Mouse (Mus musculus): Measurements from ENCODE around the gene Adipoq. TPM values are rescaled to one million over a fixed set of nuclear protein-coding genes. Genes with fewer than 3 reads are reported as not detected.
A peak's percentile ranks its signal among the peaks of the same experiment; 100 is the strongest.

Gene Adipoq
- total and polyA plus RNA-seq, 3 experiments: 0.13 to 1.1 (median 0.99) TPM

- DNase-seq (ENCODE audit: extremely low read depth): no peak
- no peak overlapping the region for H3K27ac ChIP-seq (ENCODE audit: insufficient read depth, low read depth)
- no peaks in the 10 kb centered on the region for H3K79me2 ChIP-seq (replicated peaks; ENCODE audit: control insufficient read depth, extremely low read depth, insufficient read depth, poor library complexity, severe bottlenecking)
- dilution Hi-C loops (cut with MboI; ENCODE audit: extremely low pct_ligation_motif_present, extremely low pct_unique_long_range_greater_than_20kb, low sequenced_read_pairs) (no loop called here), in situ Hi-C loops (cut with MboI; ENCODE audit: low pct_ligation_motif_present, low pct_unique_long_range_greater_than_20kb, low sequenced_read_pairs) (no loop called here)
- peaks cover 2% of the 10 kb centered on the region for H3K9me3 ChIP-seq (replicated peaks; ENCODE audit: low read length)
- TF ChIP-seq PAX5 (IDR thresholded peaks at IDR 0.05; ENCODE audit: low read length): no peak
- TF ChIP-seq ZC3H11A (IDR thresholded peaks at IDR 0.05; ENCODE audit: low read depth, low read length): no peak
- no peak for TF ChIP-seq MAX (IDR thresholded peaks at IDR 0.05; ENCODE audit: low read length)
- TF ChIP-seq TCF12 (IDR thresholded peaks at IDR 0.05; ENCODE audit: low read depth, low read length): no peak
- TF ChIP-seq USF1 (IDR thresholded peaks at IDR 0.05; ENCODE audit: low read depth, low read length): no peak
- no peak for TF ChIP-seq ELF1 (IDR thresholded peaks at IDR 0.05; ENCODE audit: low read depth, low read length)
- TF ChIP-seq ZKSCAN1 (IDR thresholded peaks at IDR 0.05; ENCODE audit: borderline replicate concordance, low read depth, low read length): no peak
- TF ChIP-seq JUND (conservative IDR thresholded peaks at IDR 0.05; ENCODE audit: low read depth, low read length): no peak
- TF ChIP-seq E2F4 (IDR thresholded peaks at IDR 0.05; ENCODE audit: insufficient replicate concordance, low read depth, low read length): no peak
- no peak for TF ChIP-seq CHD1 (IDR thresholded peaks at IDR 0.05; ENCODE audit: low read depth, low read length)
- TF ChIP-seq ETS1 (conservative IDR thresholded peaks at IDR 0.05; ENCODE audit: low read depth, low read length): no peak
- no peak for TF ChIP-seq NELFE (IDR thresholded peaks at IDR 0.05; ENCODE audit: low read depth, low read length)
- no peak for TF ChIP-seq MEF2A (IDR thresholded peaks at IDR 0.05; ENCODE audit: borderline replicate concordance, low read depth, low read length)
- TF ChIP-seq JUN (IDR thresholded peaks at IDR 0.05; ENCODE audit: insufficient read depth, low read depth, low read length): no peak
- no peak for TF ChIP-seq BHLHE40 (IDR thresholded peaks at IDR 0.05; ENCODE audit: low read depth, low read length)
- no peak for TF ChIP-seq EP300 (IDR thresholded peaks at IDR 0.05; ENCODE audit: low read length)
- H3K4me2 ChIP-seq (ENCODE audit: insufficient read depth, low read depth, poor library complexity, severe bottlenecking): no peak overlapping the region
- peaks cover 2 to 23% of the 10 kb centered on the region in 2 experiments; a peak in 2 of 4 replicates for H3K4me1 ChIP-seq (ENCODE audit: control insufficient read depth in 1 of 2, insufficient read depth in 2 of 2)
- no peak overlapping the region for H3K9ac ChIP-seq (ENCODE audit: insufficient read depth, low read depth)
- no peaks in the 10 kb centered on the region for H3K27me3 ChIP-seq (replicated peaks)
- no peaks in the 10 kb centered on the region for H3K36me3 ChIP-seq (replicated peaks in 1 of 2; ENCODE audit: control insufficient read depth in 1 of 2, insufficient read depth in 1 of 2, low read length in 1 of 2)
- H3K4me3 ChIP-seq (replicated peaks in 1 of 3; ENCODE audit: low read depth in 2 of 3, low read length in 2 of 3, poor library complexity in 1 of 3): no peak overlapping the region
Observed at GRCm38 (mm10) chr16:23181942-23182597, 35.7 kb downstream of the Adipoq start.

- H3K9me3 ChIP-seq (replicated peaks; ENCODE audit: low read length): peaks cover 17% of the 10 kb centered on the region
- H3K27me3 ChIP-seq (replicated peaks): no peaks in the 10 kb centered on the region
- H3K4me1 ChIP-seq (ENCODE audit: control insufficient read depth in 1 of 2, insufficient read depth in 2 of 2): peaks cover 2 to 26% of the 10 kb centered on the region in 2 experiments; a peak in 2 of 4 replicates
- no peaks in the 10 kb centered on the region for H3K79me2 ChIP-seq (replicated peaks; ENCODE audit: control insufficient read depth, extremely low read depth, insufficient read depth, poor library complexity, severe bottlenecking)
- no peak overlapping the region for H3K4me2 ChIP-seq (ENCODE audit: insufficient read depth, low read depth, poor library complexity, severe bottlenecking)
- in situ Hi-C loops (cut with MboI; ENCODE audit: low pct_ligation_motif_present, low pct_unique_long_range_greater_than_20kb, low sequenced_read_pairs): no loop called here
- dilution Hi-C loops (cut with MboI; ENCODE audit: extremely low pct_ligation_motif_present, extremely low pct_unique_long_range_greater_than_20kb, low sequenced_read_pairs): no loop called here
- TF ChIP-seq CHD1 (IDR thresholded peaks at IDR 0.05; ENCODE audit: low read depth, low read length) (no peak), EP300 (IDR thresholded peaks at IDR 0.05; ENCODE audit: low read length) (peak; percentile 52; the same call in 1 of the 2 replicates), ELF1 (IDR thresholded peaks at IDR 0.05; ENCODE audit: low read depth, low read length) (peak; percentile 60; the same call in 1 of the 2 replicates), ZC3H11A (IDR thresholded peaks at IDR 0.05; ENCODE audit: low read depth, low read length) (no peak), HCFC1 (IDR thresholded peaks at IDR 0.05; ENCODE audit: low read depth, low read length) (peak; percentile 41; the same call in 1 of the 2 replicates)
- peak; percentile 41 for DNase-seq (ENCODE audit: extremely low read depth)
- H3K36me3 ChIP-seq (replicated peaks in 1 of 2; ENCODE audit: control insufficient read depth in 1 of 2, insufficient read depth in 1 of 2, low read length in 1 of 2): no peaks in the 10 kb centered on the region
- H3K9ac ChIP-seq (ENCODE audit: insufficient read depth, low read depth): no peak overlapping the region
- H3K27ac ChIP-seq (ENCODE audit: insufficient read depth, low read depth): no peak overlapping the region
- H3K4me3 ChIP-seq (replicated peaks in 1 of 3; ENCODE audit: low read depth in 2 of 3, low read length in 2 of 3, poor library complexity in 1 of 3): no peak overlapping the region
Observed at GRCm38 (mm10) chr16:23185824-23186223, 39.5 kb downstream of the Adipoq start.
